Mouse (Mus musculus) liver, embryonic 15.5 days (tissue): ENCODE measurements at regions not wholly inside any gene's neighbourhood (a gene's known extent, or its start where the extent isn't known, plus 50 kb on each side); places are given as distances from the start of the nearest gene placed in this dataset.
"Not testable (repeated sequence)": the region's sequence is repeated elsewhere in the genome, so short reads cannot be mapped to it uniquely, and the experiment has no call there.

Experiments
- ATAC-seq: fragments of 200-750 bp; cut with Nextera tagmentation; 2 replicates; pipeline ENCODE4 v1.8.0; 2017; ENCODE audit warnings: moderate number of reproducible peaks, mild to moderate bottlenecking, moderate library complexity; ENCODE audit not compliant: insufficient read depth
- H3K27ac ChIP-seq: fragments of 300-500 bp; sonication (generic); replicated peaks from 2 replicates; pipeline ENCODE4 v1.5.1; 2015; ENCODE audit warnings: mild to moderate bottlenecking, inconsistent platforms
- H3K27me3 ChIP-seq: fragments of 300-500 bp; sonication (generic); 2 replicates; pipeline ENCODE4 v1.6.1; 2015; ENCODE audit warnings: mild to moderate bottlenecking, inconsistent platforms
- H3K36me3 ChIP-seq: fragments of 300-500 bp; sonication (generic); replicated peaks from 2 replicates; pipeline ENCODE4 v1.6.1; 2015; ENCODE audit warnings: moderate library complexity, mild to moderate bottlenecking, inconsistent platforms
- H3K4me1 ChIP-seq: fragments of 300-500 bp; sonication (generic); replicated peaks from 2 replicates; pipeline ENCODE4 v1.6.1; 2015; ENCODE audit warnings: inconsistent platforms
- H3K4me2 ChIP-seq: fragments of 300-500 bp; sonication (generic); 2 replicates; pipeline ENCODE4 v1.6.1; 2015; ENCODE audit warnings: moderate library complexity, mild to moderate bottlenecking, inconsistent platforms
- H3K4me3 ChIP-seq: fragments of 300-500 bp; sonication (generic); replicated peaks from 2 replicates; pipeline ENCODE4 v1.5.1; 2015; ENCODE audit warnings: mild to moderate bottlenecking, inconsistent platforms
- H3K9ac ChIP-seq: fragments of 300-500 bp; sonication (generic); 2 replicates; pipeline ENCODE4 v1.6.1; 2015; ENCODE audit warnings: moderate library complexity, mild to moderate bottlenecking, inconsistent platforms
- H3K9me3 ChIP-seq: fragments of 300-500 bp; sonication (generic); replicated peaks from 2 replicates; pipeline ENCODE4 v1.6.1; 2016; ENCODE audit warnings: inconsistent platforms
- WGBS: fragments of 180-500 bp; shearing (Covaris S2); methylation state at CpG from one replicate; pipeline ENCODE4 v1.1.7; 2015; ENCODE audit warnings: mixed read lengths; ENCODE audit not compliant: insufficient replicate concordance; 5-methylcytosine and 5-hydroxymethylcytosine counted together

DNA sequence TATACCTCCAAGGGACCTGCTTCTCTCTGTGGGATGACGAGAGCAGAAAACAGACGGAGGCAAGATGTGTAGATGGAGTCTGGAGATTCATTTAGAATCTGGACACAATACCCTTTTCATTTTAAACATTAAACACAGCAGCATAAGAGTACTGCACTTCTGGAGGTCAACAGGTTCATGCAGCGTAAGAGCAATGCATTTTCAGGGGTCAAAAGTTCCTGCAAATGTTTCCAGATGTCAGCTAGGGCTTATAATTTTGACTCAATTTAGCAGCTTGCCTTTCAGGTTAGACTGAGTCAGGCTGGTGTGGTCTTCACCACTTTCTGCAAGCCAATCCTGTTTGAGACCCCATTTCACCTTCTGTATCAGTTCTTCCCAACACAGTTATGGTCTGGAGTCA lies 277.9 kb downstream of the Hace1 start:
- no peaks in the 10 kb centered on the region for H3K4me1 ChIP-seq

DNA sequence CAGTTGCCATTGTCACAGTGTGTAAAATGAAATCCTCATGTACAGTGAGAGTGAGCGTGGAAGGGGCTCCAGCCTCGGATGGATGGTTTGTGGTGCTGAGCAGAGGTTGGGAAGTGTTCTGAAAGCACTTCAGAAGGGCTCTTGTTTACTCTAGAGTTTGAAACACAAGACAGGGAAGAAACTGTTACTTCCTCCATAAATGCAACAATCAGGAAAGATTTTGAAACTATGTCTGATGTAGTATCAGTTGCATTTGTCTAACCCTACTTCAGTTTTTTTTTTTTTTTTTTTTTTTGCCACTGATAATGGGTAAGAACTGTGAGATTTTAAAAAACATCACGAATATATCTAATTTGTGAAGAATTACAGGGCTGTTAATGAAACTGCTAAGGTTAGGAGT lies 281.5 kb downstream of the Hace1 start:
- H3K9me3 ChIP-seq = no peaks in the 10 kb centered on the region
- H3K9ac ChIP-seq = no peak overlapping the region
- no peak overlapping the region for H3K27ac ChIP-seq
- H3K27me3 ChIP-seq = no peaks in the 10 kb centered on the region
- ATAC-seq = no peak
- 45% methylated on average over 3 of the region's 3 CpGs for WGBS
- H3K4me1 ChIP-seq = no peaks in the 10 kb centered on the region
- H3K4me2 ChIP-seq = no peak overlapping the region
- H3K36me3 ChIP-seq = no peaks in the 10 kb centered on the region
- H3K4me3 ChIP-seq = no peak overlapping the region

More for the DNA sequence above, 277.9 kb downstream of the Hace1 start:
- H3K4me2 ChIP-seq = no peak overlapping the region
- H3K36me3 ChIP-seq = no peaks in the 10 kb centered on the region
- no peak overlapping the region for H3K4me3 ChIP-seq
- H3K9me3 ChIP-seq = no peaks in the 10 kb centered on the region
- no peaks in the 10 kb centered on the region for H3K27me3 ChIP-seq
- no peak for ATAC-seq
- WGBS = 68% methylated on average over 3 of the region's 3 CpGs
- H3K9ac ChIP-seq = no peak overlapping the region
- H3K27ac ChIP-seq = no peak overlapping the region

DNA sequence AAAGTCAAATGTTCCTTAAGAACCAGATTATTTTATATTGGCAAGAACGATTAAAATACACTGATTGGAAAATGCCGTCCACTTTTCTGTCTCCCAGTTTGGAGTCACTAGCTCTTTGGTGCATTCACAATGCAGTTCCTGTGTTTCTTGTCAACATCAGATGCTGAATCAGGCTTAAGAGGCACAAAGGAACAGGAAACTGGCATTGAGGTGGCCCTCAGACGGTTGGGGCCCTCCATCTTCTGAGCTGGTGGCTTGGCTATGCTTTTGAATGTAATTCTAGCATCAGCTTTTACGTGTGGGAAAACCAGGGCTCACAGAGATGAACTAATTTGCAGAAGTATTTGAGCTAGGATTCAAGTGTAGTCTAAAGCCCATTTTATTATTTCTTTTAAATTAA lies 282.3 kb downstream of the Hace1 start:
- no peaks in the 10 kb centered on the region for H3K27me3 ChIP-seq
- no peaks in the 10 kb centered on the region for H3K9me3 ChIP-seq
- no peak overlapping the region for H3K4me2 ChIP-seq
- no peak overlapping the region for H3K4me3 ChIP-seq
- H3K36me3 ChIP-seq = no peaks in the 10 kb centered on the region
- no peaks in the 10 kb centered on the region for H3K4me1 ChIP-seq
- H3K9ac ChIP-seq = no peak overlapping the region
- 51% methylated on average over 4 of the region's 4 CpGs for WGBS
- ATAC-seq = no peak
- H3K27ac ChIP-seq = no peak overlapping the region

DNA sequence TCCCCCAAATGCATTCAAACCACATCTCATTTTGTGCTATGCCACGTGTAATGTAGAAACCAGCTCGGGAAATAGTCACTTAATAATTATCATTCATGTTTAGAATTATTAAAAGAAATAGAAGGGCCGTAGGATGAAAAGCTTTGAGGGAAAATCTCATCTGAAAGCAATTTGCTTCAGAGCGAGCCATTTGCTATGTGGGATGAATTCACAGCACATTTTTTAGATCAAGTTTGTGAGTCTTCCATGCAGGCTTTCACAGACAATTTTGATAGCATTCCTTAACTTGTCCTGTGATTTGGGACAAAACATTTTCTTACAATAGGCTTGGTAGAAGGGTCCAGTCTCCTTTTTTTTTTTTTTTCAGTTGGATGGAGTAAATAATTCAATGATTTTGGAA lies 283.1 kb downstream of the Hace1 start:
- Histone ChIP-seq H3K4me3 (no peak overlapping the region), H3K36me3 (no peaks in the 10 kb centered on the region), H3K9ac (no peak overlapping the region), H3K4me1 (no peaks in the 10 kb centered on the region), H3K27ac (no peak overlapping the region), H3K9me3 (no peaks in the 10 kb centered on the region), H3K4me2 (no peak overlapping the region), H3K27me3 (no peaks in the 10 kb centered on the region)
- WGBS = 51% methylated on average over 4 of the region's 4 CpGs
- ATAC-seq = no peak

- Histone ChIP-seq H3K36me3 (no peaks in the 10 kb centered on the region), H3K4me3 (no peak overlapping the region), H3K4me2 (no peak overlapping the region), H3K9ac (no peak overlapping the region), H3K27me3 (no peaks in the 10 kb centered on the region), H3K4me1 (no peaks in the 10 kb centered on the region), H3K27ac (no peak overlapping the region), H3K9me3 (no peaks in the 10 kb centered on the region)
- 43% methylated on average over 4 of the region's 4 CpGs for WGBS
- ATAC-seq = no peak
These were observed 288.2 kb downstream of the Hace1 start for GRCm38 (mm10) chr10:45865793-45866192.

DNA sequence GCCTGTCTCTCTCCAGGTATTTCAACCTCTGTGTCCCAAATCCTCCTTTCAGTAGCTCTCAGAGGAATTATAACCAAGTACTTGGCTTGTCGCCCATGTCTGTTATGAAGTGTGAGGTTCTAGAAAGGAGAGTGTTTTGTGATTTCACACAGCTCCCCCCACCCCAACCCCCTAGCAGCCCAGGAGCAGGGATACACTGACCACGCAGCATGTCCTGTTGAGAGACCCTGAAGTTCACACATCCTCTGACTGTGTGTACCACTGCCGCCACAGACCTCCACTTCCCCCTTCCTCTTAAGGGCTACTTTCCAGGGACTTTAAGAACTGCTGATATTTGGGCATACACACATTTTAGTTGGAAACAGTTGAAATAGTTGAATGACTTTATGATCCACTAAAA lies 289.2 kb downstream of the Hace1 start:
- 49% methylated on average over 3 of the region's 3 CpGs for WGBS
- Histone ChIP-seq H3K27me3 (no peaks in the 10 kb centered on the region), H3K9ac (no peak overlapping the region), H3K4me1 (no peaks in the 10 kb centered on the region), H3K4me2 (no peak overlapping the region), H3K36me3 (no peaks in the 10 kb centered on the region), H3K27ac (no peak overlapping the region), H3K4me3 (no peak overlapping the region), H3K9me3 (no peaks in the 10 kb centered on the region)
- no peak for ATAC-seq

DNA sequence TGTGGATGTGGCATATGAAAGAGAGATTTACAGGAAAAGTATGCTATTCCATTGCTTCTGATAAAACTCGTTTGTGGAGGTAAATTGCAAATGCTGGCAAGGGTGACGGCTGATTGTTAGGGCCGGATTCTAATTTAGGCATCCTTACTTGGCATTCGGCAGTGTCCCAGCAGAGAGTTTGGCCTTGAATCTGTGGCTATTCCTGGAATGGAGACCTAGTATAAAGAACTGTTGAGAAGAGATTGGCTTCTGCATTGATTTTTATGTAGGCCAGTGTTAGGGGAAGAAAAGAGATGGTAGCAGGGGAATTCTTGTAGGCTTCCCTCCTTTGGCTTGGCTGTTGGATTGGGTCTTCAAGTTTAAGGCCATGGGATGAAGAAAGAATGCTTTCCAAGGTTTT lies 293.4 kb downstream of the Hace1 start:
- ATAC-seq = no peak
- Histone ChIP-seq H3K36me3 (no peaks in the 10 kb centered on the region), H3K9ac (no peak overlapping the region), H3K4me2 (no peak overlapping the region), H3K27ac (no peak overlapping the region), H3K27me3 (no peaks in the 10 kb centered on the region), H3K9me3 (no peaks in the 10 kb centered on the region), H3K4me1 (no peaks in the 10 kb centered on the region), H3K4me3 (no peak overlapping the region)
- WGBS = 55% methylated on average over 4 of the region's 4 CpGs

GRCm38 (mm10) chr10:45872007-45872890 lies 294.6 kb downstream of the Hace1 start:
- no peak for ATAC-seq
- 65% methylated on average over 4 of the region's 4 CpGs for WGBS
- H3K27ac ChIP-seq = no peak overlapping the region

GRCm38 (mm10) chr10:45873805-45874780 lies 296.5 kb downstream of the Hace1 start:
- Histone ChIP-seq H3K9me3 (no peaks in the 10 kb centered on the region), H3K36me3 (no peaks in the 10 kb centered on the region), H3K4me3 (no peak overlapping the region), H3K4me2 (no peak overlapping the region), H3K27ac (no peak overlapping the region), H3K4me1 (no peaks in the 10 kb centered on the region), H3K27me3 (no peaks in the 10 kb centered on the region), H3K9ac (no peak overlapping the region)
- ATAC-seq = no peak
- WGBS = 70% methylated on average over 14 of the region's 14 CpGs

More at GRCm38 (mm10) chr10:45872007-45872890, 294.6 kb downstream of the Hace1 start:
- Histone ChIP-seq H3K4me2 (no peak overlapping the region), H3K36me3 (no peaks in the 10 kb centered on the region), H3K4me3 (no peak overlapping the region), H3K27me3 (no peaks in the 10 kb centered on the region), H3K4me1 (no peaks in the 10 kb centered on the region), H3K9ac (no peak overlapping the region), H3K9me3 (no peaks in the 10 kb centered on the region)

- WGBS = 80% methylated on average over 20 of the region's 20 CpGs
- not testable (repeated sequence) for H3K9ac ChIP-seq, H3K36me3 ChIP-seq, H3K4me3 ChIP-seq, H3K27me3 ChIP-seq, H3K9me3 ChIP-seq, H3K4me2 ChIP-seq, H3K27ac ChIP-seq, ATAC-seq, H3K4me1 ChIP-seq
These were observed 297.7 kb downstream of the Hace1 start for GRCm38 (mm10) chr10:45875287-45875686.

- ATAC-seq = no peak
These were observed 306.1 kb downstream of the Hace1 start for GRCm38 (mm10) chr10:45883745-45884144.

More at GRCm38 (mm10) chr10:45883745-45884144, 306.1 kb downstream of the Hace1 start:
- H3K36me3 ChIP-seq = no peaks in the 10 kb centered on the region
- no peak overlapping the region for H3K27ac ChIP-seq
- no peaks in the 10 kb centered on the region for H3K27me3 ChIP-seq
- 56% methylated on average over 1 of the region's 1 CpGs for WGBS
- H3K4me2 ChIP-seq = no peak overlapping the region
- H3K9me3 ChIP-seq = no peaks in the 10 kb centered on the region
- H3K4me1 ChIP-seq = no peaks in the 10 kb centered on the region
- H3K4me3 ChIP-seq = no peak overlapping the region
- no peak overlapping the region for H3K9ac ChIP-seq
